In the genomic region with DNA sequence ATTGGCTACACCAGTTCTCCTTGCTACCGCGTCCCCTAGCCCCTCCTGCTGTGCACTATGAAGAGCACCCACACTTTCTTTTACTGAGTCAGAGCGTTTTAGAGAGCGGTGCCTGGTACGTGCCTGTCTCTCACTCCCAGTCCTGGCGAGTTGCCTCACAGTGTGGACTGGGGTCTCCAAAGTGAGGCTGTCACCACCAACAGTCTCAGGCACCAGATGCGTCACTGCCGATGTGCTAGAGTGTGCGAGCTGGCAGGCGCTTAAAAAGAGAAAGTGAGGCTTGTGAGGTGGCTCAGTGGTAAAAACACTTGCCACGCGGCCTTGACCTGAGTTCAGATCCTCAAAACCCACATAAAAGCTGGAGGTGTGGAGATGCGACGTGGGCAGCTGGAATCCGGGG, we compare ENCODE assay signal across 9 mouse cellular contexts. TPM values are rescaled to one million over a fixed set of nuclear protein-coding genes. Genes with fewer than 3 reads are reported as not detected.
DNase-seq lines count a peak whose midpoint lies in the region; ATAC-seq and TF ChIP-seq lines count a peak whose summit lies in the region.
"Had no signal": no experiment of that assay in that cellular context is flagged by ENCODE, and none has a peak within 500 bp of the region (broad histone marks: within the 10 kb centered on the region; RNA-seq: fewer than 3 reads in every experiment).

No protein-coding gene starts in this region.

- no peak for ATAC-seq in forebrain, embryonic 16.5 days
- ATAC-seq in midbrain, embryonic 12.5 days (ENCODE audit: low FRiP score, low read depth): no peak
- no peak for ATAC-seq in midbrain, embryonic 16.5 days
- ATAC-seq in forebrain, postnatal 0 days: no peak
- ATAC-seq in intestine, embryonic 16.5 days: no peak

- H3K4me3 ChIP-seq in forebrain, embryonic 10.5 days: no peak overlapping the region
- H3K4me3 ChIP-seq in forebrain, embryonic 16.5 days (replicated peaks; ENCODE audit: low read length): no peak overlapping the region
- no peak overlapping the region for H3K4me3 ChIP-seq in midbrain, embryonic 12.5 days
- H3K4me3 ChIP-seq in midbrain, embryonic 16.5 days (ENCODE audit: low read depth, low read length): no peak overlapping the region
- H3K4me3 ChIP-seq in forebrain, postnatal 0 days (ENCODE audit: low read depth, low read length): no peak overlapping the region
- H3K4me3 ChIP-seq in intestine, embryonic 16.5 days (ENCODE audit: low read length): no peak overlapping the region
- H3K4me3 ChIP-seq: stomach, embryonic 15.5 days had no signal

- H3K4me1 ChIP-seq in forebrain, embryonic 10.5 days: peaks cover 84% of the 10 kb centered on the region
- peaks cover 57% of the 10 kb centered on the region for H3K4me1 ChIP-seq in forebrain, embryonic 16.5 days (replicated peaks; ENCODE audit: control insufficient read depth, insufficient read depth, low read length)
- peaks cover 71% of the 10 kb centered on the region for H3K4me1 ChIP-seq in midbrain, embryonic 12.5 days
- peaks cover 36% of the 10 kb centered on the region for H3K4me1 ChIP-seq in midbrain, embryonic 16.5 days (ENCODE audit: control insufficient read depth, insufficient read depth, low read length)
- peaks cover 16% of the 10 kb centered on the region for H3K4me1 ChIP-seq in forebrain, postnatal 0 days (ENCODE audit: insufficient read depth)
- H3K4me1 ChIP-seq in intestine, embryonic 16.5 days (ENCODE audit: control insufficient read depth, insufficient read depth, low read length): peaks cover 67% of the 10 kb centered on the region

- no peak for DNase-seq in forebrain, embryonic 10.5 days (ENCODE audit: extremely low spot score, low spot score)
- DNase-seq in forebrain, postnatal 0 days: peak; percentile 34
- DNase-seq in lung, postnatal 10 days: peak; percentile 7
- DNase-seq in testis, postnatal 10 days (ENCODE audit: low spot score): no peak

- no peaks in the 10 kb centered on the region for H3K9me3 ChIP-seq in forebrain, embryonic 10.5 days
- no peaks in the 10 kb centered on the region for H3K9me3 ChIP-seq in forebrain, embryonic 16.5 days (ENCODE audit: control insufficient read depth, low read length)
- H3K9me3 ChIP-seq in midbrain, embryonic 12.5 days: no peaks in the 10 kb centered on the region
- no peaks in the 10 kb centered on the region for H3K9me3 ChIP-seq in midbrain, embryonic 16.5 days (replicated peaks; ENCODE audit: control insufficient read depth, low read length, poor library complexity, severe bottlenecking)
- H3K9me3 ChIP-seq in forebrain, postnatal 0 days (ENCODE audit: low read length): no peaks in the 10 kb centered on the region
- no peaks in the 10 kb centered on the region for H3K9me3 ChIP-seq in intestine, embryonic 16.5 days (ENCODE audit: control insufficient read depth, low read length)
- H3K9me3 ChIP-seq: stomach, embryonic 15.5 days had no signal

- TF ChIP-seq CTCF in forebrain, postnatal 0 days (IDR thresholded peaks at IDR 0.05; ENCODE audit: low read depth): no peak

- H3K9ac ChIP-seq in forebrain, embryonic 16.5 days (replicated peaks; ENCODE audit: low read depth, low read length): no peak overlapping the region
- no peak overlapping the region for H3K9ac ChIP-seq in midbrain, embryonic 12.5 days (replicated peaks)
- no peak overlapping the region for H3K9ac ChIP-seq in midbrain, embryonic 16.5 days (ENCODE audit: low read depth, low read length)
- H3K9ac ChIP-seq in forebrain, postnatal 0 days: no peak overlapping the region
- H3K9ac ChIP-seq in intestine, embryonic 16.5 days (ENCODE audit: low read depth, low read length): no peak overlapping the region
- H3K9ac ChIP-seq: stomach, embryonic 15.5 days had no signal

- H3K27me3 ChIP-seq in forebrain, embryonic 10.5 days (ENCODE audit: poor library complexity, severe bottlenecking): no peaks in the 10 kb centered on the region
- no peaks in the 10 kb centered on the region for H3K27me3 ChIP-seq in forebrain, embryonic 16.5 days (replicated peaks; ENCODE audit: control insufficient read depth, insufficient read depth, low read length)
- H3K27me3 ChIP-seq in midbrain, embryonic 12.5 days: no peaks in the 10 kb centered on the region
- no peaks in the 10 kb centered on the region for H3K27me3 ChIP-seq in midbrain, embryonic 16.5 days (ENCODE audit: control insufficient read depth, insufficient read depth, low read depth, low read length)
- no peaks in the 10 kb centered on the region for H3K27me3 ChIP-seq in forebrain, postnatal 0 days (ENCODE audit: insufficient read depth, low read length)
- no peaks in the 10 kb centered on the region for H3K27me3 ChIP-seq in intestine, embryonic 16.5 days (replicated peaks; ENCODE audit: control insufficient read depth, insufficient read depth, low read length)
- H3K27me3 ChIP-seq: stomach, embryonic 15.5 days had no signal

- H3K36me3 ChIP-seq in forebrain, embryonic 10.5 days (replicated peaks): peaks cover 39% of the 10 kb centered on the region
- H3K36me3 ChIP-seq in forebrain, embryonic 16.5 days (ENCODE audit: control insufficient read depth, insufficient read depth): no peaks in the 10 kb centered on the region
- H3K36me3 ChIP-seq in midbrain, embryonic 12.5 days: no peaks in the 10 kb centered on the region
- H3K36me3 ChIP-seq in midbrain, embryonic 16.5 days (ENCODE audit: control insufficient read depth, insufficient read depth, low read length): no peaks in the 10 kb centered on the region
- 0 out of 2 replicates have a peak, but pooled peaks cover 3% of the 10 kb centered on the region for H3K36me3 ChIP-seq in forebrain, postnatal 0 days (ENCODE audit: insufficient read depth)
- no peaks in the 10 kb centered on the region for H3K36me3 ChIP-seq in intestine, embryonic 16.5 days (ENCODE audit: control insufficient read depth, insufficient read depth, low read length)
- H3K36me3 ChIP-seq: stomach, embryonic 15.5 days had no signal

- H3K4me2 ChIP-seq in forebrain, embryonic 16.5 days (ENCODE audit: low read length): no peak overlapping the region
- no peak overlapping the region for H3K4me2 ChIP-seq in midbrain, embryonic 12.5 days (replicated peaks)
- no peak overlapping the region for H3K4me2 ChIP-seq in midbrain, embryonic 16.5 days (ENCODE audit: low read length)
- no peak overlapping the region for H3K4me2 ChIP-seq in forebrain, postnatal 0 days (ENCODE audit: low read depth)
- no peak overlapping the region for H3K4me2 ChIP-seq in intestine, embryonic 16.5 days (ENCODE audit: low read depth, low read length)
- H3K4me2 ChIP-seq: stomach, embryonic 15.5 days had no signal

- 77% methylated on average over 15 of the region's 15 CpGs for WGBS in forebrain, embryonic 10.5 days
- 38% methylated on average over 15 of the region's 15 CpGs for WGBS in forebrain, embryonic 16.5 days
- WGBS in midbrain, embryonic 12.5 days: 68% methylated on average over 15 of the region's 15 CpGs
- 49% methylated on average over 15 of the region's 15 CpGs for WGBS in midbrain, embryonic 16.5 days
- WGBS in forebrain, postnatal 0 days: 27% methylated on average over 15 of the region's 15 CpGs
- 71% methylated on average over 15 of the region's 15 CpGs for WGBS in intestine, embryonic 16.5 days

- H3K27ac ChIP-seq in forebrain, embryonic 10.5 days: 0 out of 2 replicates have a peak overlapping the region, but pooled peaks have one; percentile 26
- no peak overlapping the region for H3K27ac ChIP-seq in forebrain, embryonic 16.5 days (ENCODE audit: low read length)
- peak overlapping the region; percentile 40 for H3K27ac ChIP-seq in midbrain, embryonic 12.5 days (replicated peaks)
- no peak overlapping the region for H3K27ac ChIP-seq in midbrain, embryonic 16.5 days (ENCODE audit: low read length)
- no peak overlapping the region for H3K27ac ChIP-seq in forebrain, postnatal 0 days (ENCODE audit: low read depth, low read length)
- no peak overlapping the region for H3K27ac ChIP-seq in intestine, embryonic 16.5 days (ENCODE audit: low read length)
- H3K27ac ChIP-seq: stomach, embryonic 15.5 days had no signal

RNA-seq across cellular contexts. Expression of a gene that starts 8.2 kb away (rescaled TPM):
- polyA plus RNA-seq in forebrain, embryonic 10.5 days (2016; fragmentation: Nextera tagmentation; extraction: Ambion mirVana): 224 and 281 TPM in 2 replicates
- polyA plus RNA-seq in forebrain, embryonic 16.5 days (2015; fragmentation: Nextera tagmentation; extraction: Ambion mirVana): 166 and 186 TPM in 2 replicates
- 182 and 184 TPM in 2 replicates for polyA plus RNA-seq in midbrain, embryonic 12.5 days (2016; fragmentation: Nextera tagmentation; extraction: Ambion mirVana)
- polyA plus RNA-seq in midbrain, embryonic 16.5 days (2015; fragmentation: Nextera tagmentation; extraction: Ambion mirVana): 107 and 117 TPM in 2 replicates
- 130 and 140 TPM in 2 replicates for total RNA-seq in forebrain, postnatal 0 days (2014; rRNA removed)
- polyA plus RNA-seq in forebrain, postnatal 0 days (2015; fragmentation: Nextera tagmentation; extraction: Ambion mirVana): 96.1 and 110 TPM in 2 replicates
- 146 and 206 TPM in 2 replicates for polyA plus RNA-seq in intestine, embryonic 16.5 days (2015; fragmentation: Nextera tagmentation; extraction: Ambion mirVana)

Comparison
In these comparisons a context has a peak if more than half of its experiments do, and no peak if none do; other contexts are left out.
1. DNase-seq: peak in forebrain, postnatal 0 days (single experiment) and lung, postnatal 10 days (single experiment); none in forebrain, embryonic 10.5 days (single experiment) and testis, postnatal 10 days (single experiment).
2. H3K27ac ChIP-seq: peak in forebrain, embryonic 10.5 days (single experiment) and midbrain, embryonic 12.5 days (single experiment); none in forebrain, embryonic 16.5 days (single experiment), midbrain, embryonic 16.5 days (single experiment), forebrain, postnatal 0 days (single experiment) and intestine, embryonic 16.5 days (single experiment).